Mouse (Mus musculus) embryonic facial prominence, embryonic 11.5 days (tissue): ENCODE data around the gene Duoxa2. TPM values are rescaled to one million over a fixed set of nuclear protein-coding genes. Genes with fewer than 3 reads are reported as not detected.
A peak's percentile ranks its signal among the peaks of the same experiment; 100 is the strongest.

Experiments used
- ATAC-seq: fragments of 200-750 bp; cut with Nextera tagmentation; replicated peaks from 2 replicates; pipeline ENCODE4 v1.8.0; 2017; ENCODE audit warnings: low read depth; ENCODE audit not compliant: insufficient number of reproducible peaks, low FRiP score, low TSS enrichment
- DNase-seq: peaks from one replicate; pipeline ENCODE4 v3.0.0-alpha.2; 2015; ENCODE audit warnings: low spot score
- H3K27ac ChIP-seq: fragments of 300-500 bp; sonication (generic); replicated peaks from 2 replicates; pipeline ENCODE4 v1.5.1; 2014; ENCODE audit warnings: mild to moderate bottlenecking, low read depth, low read length, control low read depth
- H3K27me3 ChIP-seq: fragments of 300-500 bp; sonication (generic); 2 replicates; pipeline ENCODE4 v1.6.1; 2014; ENCODE audit warnings: mild to moderate bottlenecking, low read length, moderate library complexity, mixed read lengths; ENCODE audit not compliant: control insufficient read depth, insufficient read depth
- H3K36me3 ChIP-seq: fragments of 300-500 bp; sonication (generic); replicated peaks from 2 replicates; pipeline ENCODE4 v1.6.1; 2014; ENCODE audit warnings: low read depth, mild to moderate bottlenecking, low read length, moderate library complexity, mixed read lengths; ENCODE audit not compliant: control insufficient read depth, insufficient read depth
- H3K4me1 ChIP-seq: fragments of 300-500 bp; sonication (generic); 2 replicates; pipeline ENCODE4 v1.6.1; 2014; ENCODE audit warnings: low read length, mixed read lengths; ENCODE audit not compliant: control insufficient read depth, insufficient read depth
- H3K4me2 ChIP-seq: fragments of 300-500 bp; sonication (generic); 2 replicates; pipeline ENCODE4 v1.6.1; 2014; ENCODE audit warnings: low read depth, mild to moderate bottlenecking, control low read depth, low read length, moderate library complexity
- H3K4me3 ChIP-seq: fragments of 300-500 bp; sonication (generic); 2 replicates; pipeline ENCODE4 v1.5.1; 2014; ENCODE audit warnings: low read depth, low read length, control low read depth
- H3K9ac ChIP-seq: fragments of 300-500 bp; sonication (generic); replicated peaks from 2 replicates; pipeline ENCODE4 v1.6.1; 2014; ENCODE audit warnings: mild to moderate bottlenecking, control low read depth, low read length
- H3K9me3 ChIP-seq: fragments of 300-500 bp; sonication (generic); replicated peaks from 2 replicates; pipeline ENCODE4 v1.6.1; 2016; ENCODE audit warnings: mild to moderate bottlenecking, low read length, inconsistent platforms, mixed read lengths; ENCODE audit not compliant: control insufficient read depth
- WGBS: fragments of 180-500 bp; shearing (Covaris S2); extraction: QIAGEN DNeasy Blood & Tissue Kit; methylation state at CpG from one replicate; pipeline ENCODE4 v1.1.7; 2014; 5-methylcytosine and 5-hydroxymethylcytosine counted together
- polyA plus RNA-seq: library from polyadenylated mRNA; unstranded; fragments of >200 nt; fragmentation: Nextera tagmentation; extraction: Ambion mirVana; gene quantifications from 2 replicates; pipeline ENCODE4 v1.2.1, GENCODE M21; 2014

The Duoxa2 gene
- polyA plus RNA-seq, 1 experiment from 2014 or later: not detected

GRCm38 (mm10) chr2:122302574-122303241 lies 4.0 kb downstream of the Duoxa2 start:
- Histone ChIP-seq H3K36me3 (no peaks in the 10 kb centered on the region), H3K9me3 (no peaks in the 10 kb centered on the region), H3K4me3 (no peak overlapping the region), H3K4me2 (no peak overlapping the region), H3K27ac (no peak overlapping the region), H3K27me3 (peaks cover 56% of the 10 kb centered on the region), H3K9ac (no peak overlapping the region), H3K4me1 (peaks cover 2% of the 10 kb centered on the region; the same call in 1 of the 2 replicates)
- WGBS: 10% methylated on average over 9 of the region's 9 CpGs
- ATAC-seq: no peak
- peak; percentile 84 for DNase-seq

GRCm38 (mm10) chr2:122304544-122304943 lies 5.8 kb downstream of the Duoxa2 start:
- 82% methylated on average over 6 of the region's 6 CpGs for WGBS
- Histone ChIP-seq H3K4me3 (no peak overlapping the region), H3K9me3 (no peaks in the 10 kb centered on the region), H3K36me3 (no peaks in the 10 kb centered on the region), H3K27ac (no peak overlapping the region), H3K4me1 (no peaks in the 10 kb centered on the region; the same call in 1 of the 2 replicates), H3K27me3 (peaks cover 39% of the 10 kb centered on the region), H3K4me2 (no peak overlapping the region), H3K9ac (no peak overlapping the region)
- DNase-seq (no peak), ATAC-seq (no peak)

DNA sequence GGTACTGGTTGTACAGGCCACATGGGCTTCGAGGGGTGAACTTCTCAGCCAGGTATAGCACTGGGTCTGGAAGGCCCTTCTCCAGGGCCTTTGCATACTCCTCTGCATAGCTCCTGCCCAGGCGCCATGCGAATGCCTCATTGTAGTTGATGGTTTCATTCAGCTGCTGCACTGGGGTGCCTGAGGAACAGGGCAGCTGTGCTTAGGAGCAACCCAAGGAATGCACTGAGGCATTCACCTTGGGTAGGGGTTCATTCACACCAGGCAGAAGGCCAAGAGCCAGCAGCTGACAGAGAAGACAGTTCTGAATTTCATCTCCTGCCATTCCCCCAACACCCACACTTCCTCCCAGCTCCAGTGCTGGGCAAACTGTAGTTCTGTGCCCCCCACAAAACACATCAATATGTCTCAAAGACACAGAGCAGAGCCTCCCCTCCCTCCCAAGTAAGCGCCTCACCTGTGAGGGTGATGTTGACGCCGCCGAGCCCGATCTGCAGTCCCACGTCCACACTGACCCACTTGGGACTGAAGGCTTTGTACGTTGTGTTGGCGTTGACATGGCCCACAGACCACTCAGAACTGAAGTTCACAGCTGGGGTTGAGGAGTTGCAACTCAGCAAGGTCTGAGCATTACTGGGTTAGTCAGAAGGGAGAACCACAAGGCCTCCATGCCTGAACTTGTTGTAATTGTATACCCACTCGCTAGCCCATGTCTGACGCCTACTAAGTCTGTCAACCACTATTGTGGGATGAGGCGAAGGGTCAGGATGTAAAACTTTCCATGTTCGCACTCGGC lies 6.6 kb downstream of the Duoxa2 start:
- WGBS: 86% methylated on average over 16 of the region's 16 CpGs
- DNase-seq (no peak), ATAC-seq (no peak)
- H3K27ac ChIP-seq: no peak overlapping the region
- no peak overlapping the region for H3K4me3 ChIP-seq
- no peaks in the 10 kb centered on the region; the same call in 1 of the 2 replicates for H3K4me1 ChIP-seq
- no peak overlapping the region for H3K9ac ChIP-seq
- H3K27me3 ChIP-seq: peaks cover 31% of the 10 kb centered on the region
- no peaks in the 10 kb centered on the region for H3K9me3 ChIP-seq
- no peaks in the 10 kb centered on the region for H3K36me3 ChIP-seq
- no peak overlapping the region for H3K4me2 ChIP-seq

GRCm38 (mm10) chr2:122306184-122306583 lies 7.5 kb downstream of the Duoxa2 start:
- no peak for ATAC-seq
- peaks cover 25% of the 10 kb centered on the region for H3K27me3 ChIP-seq
- H3K9me3 ChIP-seq: no peaks in the 10 kb centered on the region

DNA sequence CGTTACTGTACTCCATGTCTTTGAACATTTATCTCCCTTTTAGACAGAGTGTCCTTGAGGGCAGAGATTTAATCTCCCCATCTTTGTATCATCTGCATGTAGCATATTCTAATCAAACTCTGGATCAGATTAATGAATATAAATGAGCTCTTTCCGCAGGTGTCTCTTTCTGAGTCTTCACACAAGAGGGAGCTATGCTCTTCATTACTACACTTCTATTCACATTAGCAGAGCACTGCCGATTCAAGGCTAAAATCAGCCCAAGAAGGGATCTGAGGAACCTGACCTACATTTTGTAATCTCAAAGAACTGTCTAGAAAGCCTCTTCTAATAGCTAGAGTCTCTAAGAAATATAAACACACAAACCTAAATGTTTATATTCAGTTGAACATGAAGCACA lies 10.9 kb downstream of the Duoxa2 start:
- H3K27me3 ChIP-seq: peaks cover 20% of the 10 kb centered on the region
- H3K4me1 ChIP-seq: no peaks in the 10 kb centered on the region
- ATAC-seq: no peak
- H3K9ac ChIP-seq: no peak overlapping the region
- no peak overlapping the region for H3K27ac ChIP-seq
- H3K36me3 ChIP-seq: no peaks in the 10 kb centered on the region
- DNase-seq: no peak
- H3K4me2 ChIP-seq: no peak overlapping the region
- no peak overlapping the region for H3K4me3 ChIP-seq
- no peaks in the 10 kb centered on the region for H3K9me3 ChIP-seq
- 56% methylated on average over 3 of the region's 3 CpGs for WGBS

More at GRCm38 (mm10) chr2:122306184-122306583, 7.5 kb downstream of the Duoxa2 start:
- H3K36me3 ChIP-seq: no peaks in the 10 kb centered on the region
- H3K4me1 ChIP-seq: no peaks in the 10 kb centered on the region; the same call in 1 of the 2 replicates
- H3K4me2 ChIP-seq: no peak overlapping the region
- no peak overlapping the region for H3K4me3 ChIP-seq
- no peak overlapping the region for H3K9ac ChIP-seq
- no peak overlapping the region for H3K27ac ChIP-seq
- DNase-seq: no peak
- WGBS: 66% methylated on average over 4 of the region's 4 CpGs

DNA sequence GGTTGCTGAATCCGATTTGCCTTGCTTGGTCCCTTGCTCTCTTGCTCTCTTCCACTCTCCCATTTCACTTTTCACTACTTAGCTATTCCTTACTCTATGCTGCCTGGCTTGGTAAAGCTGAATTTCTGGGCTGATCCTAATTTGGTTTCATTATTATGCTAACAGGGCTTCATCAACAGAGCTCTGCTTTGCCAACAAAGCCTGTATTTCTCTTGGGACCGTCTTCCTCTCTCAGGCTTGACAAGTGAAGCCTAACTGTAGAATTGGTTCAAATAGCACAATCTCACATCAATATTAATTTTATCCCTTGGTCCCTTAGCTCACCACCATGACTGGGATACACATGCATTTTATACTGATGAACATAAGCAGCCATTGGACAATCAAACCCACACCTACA lies 12.9 kb downstream of the Duoxa2 start:
- Histone ChIP-seq H3K27me3 (peaks cover 20% of the 10 kb centered on the region), H3K4me3 (no peak overlapping the region), H3K4me1 (no peaks in the 10 kb centered on the region), H3K27ac (no peak overlapping the region), H3K9me3 (no peaks in the 10 kb centered on the region), H3K4me2 (no peak overlapping the region), H3K9ac (no peak overlapping the region), H3K36me3 (no peaks in the 10 kb centered on the region)
- ATAC-seq (no peak), DNase-seq (no peak)
- 45% methylated on average over 2 of the region's 2 CpGs for WGBS

DNA sequence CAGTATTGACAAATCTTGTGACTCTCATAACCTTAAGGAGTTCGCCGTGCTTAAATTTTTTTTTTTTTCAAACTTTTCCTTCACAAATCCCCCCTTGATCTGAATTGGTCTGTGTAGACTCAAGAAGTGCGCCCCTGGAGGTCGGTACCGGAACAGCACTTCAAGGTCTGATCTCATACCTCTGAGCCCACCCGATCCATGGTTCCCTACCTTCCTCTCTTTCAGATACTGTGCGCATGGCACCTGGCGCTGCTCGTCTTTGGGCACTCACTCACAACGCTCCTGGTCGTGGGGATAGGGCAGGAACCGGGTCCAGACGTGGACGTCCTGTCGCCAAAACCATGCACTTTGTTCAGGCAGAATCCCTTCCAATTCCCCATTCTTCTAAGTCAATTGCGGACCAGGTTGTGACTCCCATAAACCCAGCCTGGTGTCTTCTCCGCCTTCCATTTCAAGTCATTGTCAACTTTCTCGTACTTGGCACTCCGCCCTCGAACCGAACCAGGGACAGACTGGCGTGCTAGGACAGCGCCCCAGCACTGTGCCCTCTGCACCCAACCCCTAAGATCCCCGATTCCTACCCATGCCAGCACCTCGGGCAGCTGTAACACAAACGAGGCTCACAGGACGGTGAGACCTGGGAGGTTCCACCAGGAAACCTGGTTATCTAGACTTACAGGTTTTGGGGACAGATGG lies 14.2 kb downstream of the Duoxa2 start:
- Histone ChIP-seq H3K4me3 (no peak overlapping the region), H3K36me3 (no peaks in the 10 kb centered on the region), H3K27ac (no peak overlapping the region), H3K27me3 (peaks cover 20% of the 10 kb centered on the region), H3K4me1 (no peaks in the 10 kb centered on the region), H3K9me3 (no peaks in the 10 kb centered on the region), H3K4me2 (peak overlapping the region; percentile 16; the same call in 1 of the 2 replicates), H3K9ac (no peak overlapping the region)
- DNase-seq (peak; percentile 87), ATAC-seq (peak; percentile 51; the same call in 1 of the 2 replicates)
- WGBS: 5% methylated on average over 27 of the region's 27 CpGs
